Mouse (Mus musculus): ENCODE results near the gene I0C0044D17Rik.

Gene I0C0044D17Rik

GRCm38 (mm10) chr4:98831726-98832125, 8.1 kb upstream of the I0C0044D17Rik start:
- DNase-seq (ENCODE audit: low read depth), result no peak

GRCm38 (mm10) chr4:98826701-98827100, 3.1 kb upstream of the I0C0044D17Rik start:
- no peak for DNase-seq (ENCODE audit: low read depth)

- DNase-seq (ENCODE audit: low read depth), result no peak
These were observed 593 bp downstream of the I0C0044D17Rik start for GRCm38 (mm10) chr4:98823047-98823446.

- no peak for DNase-seq (ENCODE audit: low read depth)
These were observed 1.2 kb downstream of the I0C0044D17Rik start for GRCm38 (mm10) chr4:98822478-98822877.

GRCm38 (mm10) chr4:98819216-98819755, 4.4 kb downstream of the I0C0044D17Rik start:
- DNase-seq (ENCODE audit: low read depth), result peak; percentile 2

GRCm38 (mm10) chr4:98817184-98817911, 6.3 kb downstream of the I0C0044D17Rik start, which contains the start of gene Kank4:
Gene Kank4 (minus strand): TSS chr4:98817537.
- DNase-seq (ENCODE audit: low read depth), result no peak

- no peak for DNase-seq (ENCODE audit: low read depth)
These were observed 6.8 kb downstream of the I0C0044D17Rik start for GRCm38 (mm10) chr4:98816807-98817183.

- DNase-seq (ENCODE audit: low read depth), result no peak
These were observed 17.3 kb downstream of the I0C0044D17Rik start for GRCm38 (mm10) chr4:98806306-98806705.

GRCm38 (mm10) chr4:98805291-98806048, 18.2 kb downstream of the I0C0044D17Rik start:
- DNase-seq (ENCODE audit: low read depth), result no peak

GRCm38 (mm10) chr4:98804476-98805134, 19.0 kb downstream of the I0C0044D17Rik start:
- DNase-seq (ENCODE audit: low read depth), result no peak

- no peak for DNase-seq (ENCODE audit: low read depth)
These were observed 21.9 kb downstream of the I0C0044D17Rik start for GRCm38 (mm10) chr4:98801775-98802174.

GRCm38 (mm10) chr4:98800824-98801223, 22.8 kb downstream of the I0C0044D17Rik start:
- no peak for DNase-seq (ENCODE audit: low read depth)

- no peak for DNase-seq (ENCODE audit: low read depth)
These were observed 26.9 kb downstream of the I0C0044D17Rik start for GRCm38 (mm10) chr4:98796591-98797341.

- no peak for DNase-seq (ENCODE audit: low read depth)
These were observed 28.4 kb downstream of the I0C0044D17Rik start for GRCm38 (mm10) chr4:98795241-98795640.

GRCm38 (mm10) chr4:98793486-98793885, 30.2 kb downstream of the I0C0044D17Rik start:
- DNase-seq (ENCODE audit: low read depth), result no peak

- no peak for DNase-seq (ENCODE audit: low read depth)
These were observed 32.9 kb downstream of the I0C0044D17Rik start for GRCm38 (mm10) chr4:98790721-98791120.

GRCm38 (mm10) chr4:98789861-98790311, 33.8 kb downstream of the I0C0044D17Rik start:
- DNase-seq (ENCODE audit: low read depth), result no peak

- DNase-seq (ENCODE audit: low read depth), result no peak
These were observed 34.4 kb downstream of the I0C0044D17Rik start for GRCm38 (mm10) chr4:98789133-98789765.

- no peak for DNase-seq (ENCODE audit: low read depth)
These were observed 37.4 kb downstream of the I0C0044D17Rik start for GRCm38 (mm10) chr4:98786281-98786680.

GRCm38 (mm10) chr4:98785851-98786250, 37.8 kb downstream of the I0C0044D17Rik start:
- no peak for DNase-seq (ENCODE audit: low read depth)

- no peak for DNase-seq (ENCODE audit: low read depth)
These were observed 45.4 kb downstream of the I0C0044D17Rik start for GRCm38 (mm10) chr4:98778219-98778618.

Measured in 416B (cell line).